Mouse (Mus musculus) ZHBTc4 (cell line): ENCODE results near the gene Clec2l.

ENCODE experiments used
- DNase-seq: peaks from one replicate; pipeline ENCODE4 v3.0.0-alpha.2; 2011; ENCODE audit warnings: low read depth, low spot score

The Clec2l gene

DNA sequence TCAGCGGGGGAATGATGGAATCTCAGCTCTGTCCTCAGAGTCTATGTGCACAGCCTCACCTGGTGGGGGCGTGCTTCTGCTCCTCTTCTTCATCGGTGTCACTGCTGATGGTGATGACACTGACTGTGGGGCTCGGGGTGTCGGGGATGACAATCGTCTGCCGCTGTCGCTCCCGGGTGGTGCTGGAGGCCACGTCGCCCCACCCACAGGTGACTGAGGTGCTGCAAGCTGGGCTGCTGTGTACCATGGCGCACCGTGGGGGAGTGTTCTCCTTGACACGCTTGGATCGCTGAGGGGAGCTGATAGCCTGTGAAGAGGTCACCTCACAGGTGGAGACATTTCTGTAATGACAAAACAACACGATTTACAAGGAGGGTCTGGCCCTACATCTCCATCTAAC, 53.0 kb downstream of the Clec2l start:
- no peak for DNase-seq

DNA sequence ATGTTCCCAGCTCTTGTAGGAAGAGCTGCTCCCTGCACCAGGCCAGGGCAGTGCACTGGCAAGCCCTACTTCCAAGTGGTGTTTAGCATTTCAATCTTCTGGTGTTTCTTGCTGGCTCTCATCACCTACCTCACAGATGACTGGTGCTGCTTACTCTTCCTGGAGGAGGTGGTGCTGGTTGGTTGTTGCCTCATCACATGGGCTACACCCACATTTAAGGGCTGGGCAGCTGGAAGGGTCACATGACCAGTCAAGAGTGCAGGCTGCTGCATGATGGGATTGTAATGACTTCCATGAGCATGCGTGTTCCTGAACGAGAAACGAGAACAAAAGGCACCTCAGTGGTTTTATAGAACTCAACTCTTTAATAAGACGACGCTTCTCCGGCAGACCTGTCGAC, 55.8 kb downstream of the Clec2l start:
- no peak for DNase-seq

DNA sequence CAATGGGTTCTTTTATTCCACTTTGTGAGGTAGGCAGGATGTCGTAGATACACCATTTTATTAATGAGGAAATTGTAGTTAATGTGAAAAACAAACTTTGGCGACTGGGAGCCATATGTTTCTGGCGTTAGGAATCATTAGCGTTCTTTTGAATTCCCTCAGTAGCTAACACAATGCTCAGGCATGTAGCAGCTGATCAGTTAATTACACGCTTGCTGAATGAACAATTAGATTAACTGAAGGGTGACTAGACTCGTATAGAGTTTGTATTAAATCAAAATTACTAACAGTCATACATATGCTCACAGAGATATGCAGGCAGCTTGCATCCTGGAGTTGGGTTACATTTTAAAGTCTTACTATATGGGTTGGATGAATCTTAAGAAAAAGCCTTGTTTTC, 56.4 kb downstream of the Clec2l start:
- no peak for DNase-seq

DNA sequence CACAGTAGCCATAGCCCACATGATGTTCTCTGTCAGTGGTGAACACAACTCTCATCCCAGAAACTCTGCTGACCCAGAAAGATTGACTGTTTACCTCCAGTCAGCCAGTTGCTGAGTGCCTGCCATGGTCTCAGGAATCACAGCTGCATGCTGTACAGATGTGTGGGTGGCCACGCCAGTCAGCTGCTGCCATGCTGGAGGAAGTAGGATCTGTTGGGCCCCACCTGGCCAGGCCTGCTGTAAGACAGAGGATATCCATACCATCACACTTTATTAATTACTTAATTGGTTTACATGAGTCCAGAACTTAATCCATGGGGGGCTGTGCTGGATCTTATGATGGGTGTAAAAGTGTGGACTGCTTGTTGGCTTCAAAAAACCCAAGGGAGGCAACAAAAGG, 58.5 kb downstream of the Clec2l start:
- no peak for DNase-seq

DNA sequence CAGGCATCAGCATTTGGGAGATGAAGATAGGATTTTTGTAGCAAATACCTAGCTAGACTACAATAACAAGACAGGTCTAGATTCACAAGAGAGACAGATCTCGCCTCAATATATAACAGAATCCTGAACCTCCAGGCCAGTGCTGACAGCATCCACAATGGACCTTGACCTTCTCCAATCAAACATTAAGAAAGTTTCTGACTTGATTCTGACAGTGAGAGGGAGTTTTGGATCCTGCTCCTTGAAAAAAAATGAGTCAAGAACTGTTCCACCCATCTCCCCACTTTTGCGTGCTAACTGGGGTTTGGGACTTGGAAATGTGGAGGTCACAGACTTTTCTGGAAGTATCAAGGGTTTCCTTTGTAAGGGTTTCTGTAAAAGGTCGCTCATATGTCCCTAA, 62.6 kb downstream of the Clec2l start:
- no peak for DNase-seq
